Mouse (Mus musculus) limb, embryonic 13.5 days (tissue): Measurements from ENCODE around the gene Mycl. TPM values are rescaled to one million over a fixed set of nuclear protein-coding genes. Genes with fewer than 3 reads are reported as not detected.

Source experiments
- ATAC-seq: fragments of 200-750 bp; cut with Nextera tagmentation; 2 replicates; pipeline ENCODE4 v1.8.0; 2017; ENCODE audit warnings: low read depth, moderate number of reproducible peaks, moderate TSS enrichment; ENCODE audit not compliant: low FRiP score
- H3K27ac ChIP-seq: fragments of 300-500 bp; sonication (generic); 2 replicates; pipeline ENCODE4 v1.5.1; 2015; ENCODE audit warnings: inconsistent platforms, mild to moderate bottlenecking, moderate library complexity
- H3K27me3 ChIP-seq: fragments of 300-500 bp; sonication (generic); 2 replicates; pipeline ENCODE4 v1.6.1; 2015; ENCODE audit warnings: mild to moderate bottlenecking, inconsistent platforms
- H3K36me3 ChIP-seq: fragments of 300-500 bp; sonication (generic); 2 replicates; pipeline ENCODE4 v1.6.1; 2015; ENCODE audit warnings: inconsistent platforms, mild to moderate bottlenecking, moderate library complexity
- H3K4me1 ChIP-seq: fragments of 300-500 bp; sonication (generic); 2 replicates; pipeline ENCODE4 v1.6.1; 2015; ENCODE audit warnings: inconsistent platforms
- H3K4me2 ChIP-seq: fragments of 300-500 bp; sonication (generic); replicated peaks from 2 replicates; pipeline ENCODE4 v1.6.1; 2015; ENCODE audit warnings: inconsistent platforms, mild to moderate bottlenecking, moderate library complexity
- H3K4me3 ChIP-seq: fragments of 300-500 bp; sonication (generic); 2 replicates; pipeline ENCODE4 v1.5.1; 2015; ENCODE audit warnings: moderate library complexity, mild to moderate bottlenecking, inconsistent platforms
- H3K9ac ChIP-seq: fragments of 300-500 bp; sonication (generic); 2 replicates; pipeline ENCODE4 v1.6.1; 2015; ENCODE audit warnings: mild to moderate bottlenecking, inconsistent platforms
- H3K9me3 ChIP-seq: fragments of 300-500 bp; sonication (generic); 2 replicates; pipeline ENCODE4 v1.6.1; 2016; ENCODE audit warnings: inconsistent platforms
- WGBS: fragments of 180-500 bp; shearing (Covaris S2); methylation state at CpG from one replicate; pipeline ENCODE4 v1.1.7; 2015; 5-methylcytosine and 5-hydroxymethylcytosine counted together
- polyA plus RNA-seq: library from polyadenylated mRNA; unstranded; fragments of >200 nt; fragmentation: Nextera tagmentation; extraction: Ambion mirVana; gene quantifications from 2 replicates; pipeline ENCODE4 v1.2.1, GENCODE M21; 2015

Gene Mycl
- polyA plus RNA-seq, result 28.2 and 29.2 TPM in 2 replicates

- under 1% methylated on average over 47 of the region's 69 CpGs for WGBS
- peaks cover 39% of the 10 kb centered on the region for H3K4me1 ChIP-seq
- ATAC-seq, result peak; percentile 74
- H3K9me3 ChIP-seq, result 0 out of 2 replicates have a peak, but pooled peaks cover 3% of the 10 kb centered on the region
- 0 out of 2 replicates have a peak, but pooled peaks cover 9% of the 10 kb centered on the region for H3K27me3 ChIP-seq
- peak within 1 kb of the TSS; percentile 81 for H3K9ac ChIP-seq
- peaks cover 7% of the 10 kb centered on the region; the same call in 1 of the 2 replicates for H3K36me3 ChIP-seq
- H3K4me2 ChIP-seq, result peak within 1 kb of the TSS; percentile 93
- peak within 1 kb of the TSS; percentile 82 for H3K4me3 ChIP-seq
- H3K27ac ChIP-seq, result peak within 1 kb of the TSS; percentile 74
These were observed at the start of gene Mycl for GRCm38 (mm10) chr4:122995404-122996220. Gene Mycl, plus strand, starts transcription at chr4:122995652.

DNA sequence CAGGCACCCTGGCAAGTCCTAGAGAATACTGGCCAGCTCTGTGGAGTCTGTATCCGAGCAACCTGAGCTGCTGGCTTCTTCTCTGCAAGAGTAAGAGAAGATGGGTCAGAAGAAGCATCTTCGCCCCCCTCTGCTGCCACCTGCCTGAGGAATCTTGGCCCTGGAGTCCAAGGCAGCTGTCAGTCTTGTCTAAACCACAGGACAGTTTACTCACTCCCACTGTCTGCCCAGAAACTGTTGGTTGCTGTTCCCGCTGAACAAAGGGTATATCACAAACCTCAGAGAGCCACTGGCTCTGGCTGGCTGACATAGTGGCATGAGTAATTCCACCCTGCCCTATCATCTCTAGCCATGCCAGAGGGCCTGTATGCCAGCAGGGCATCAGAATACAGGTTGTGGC is 48.2 kb upstream of the Mycl start:
- ATAC-seq, result no peak

GRCm38 (mm10) chr4:122949096-122949495 is 46.4 kb upstream of the Mycl start:
- H3K4me1 ChIP-seq, result no peaks in the 10 kb centered on the region
- ATAC-seq, result no peak
- no peaks in the 10 kb centered on the region for H3K9me3 ChIP-seq
- peaks cover 68% of the 10 kb centered on the region for H3K36me3 ChIP-seq
- WGBS, result 88% methylated on average over 8 of the region's 8 CpGs
- H3K27ac ChIP-seq, result no peak overlapping the region
- no peak overlapping the region for H3K9ac ChIP-seq
- no peaks in the 10 kb centered on the region for H3K27me3 ChIP-seq
- no peak overlapping the region for H3K4me3 ChIP-seq
- H3K4me2 ChIP-seq, result no peak overlapping the region

More for the DNA sequence above, 48.2 kb upstream of the Mycl start:
- no peak overlapping the region for H3K9ac ChIP-seq
- no peak overlapping the region for H3K4me3 ChIP-seq
- peaks cover 68% of the 10 kb centered on the region for H3K36me3 ChIP-seq
- no peaks in the 10 kb centered on the region for H3K9me3 ChIP-seq
- 89% methylated on average over 3 of the region's 3 CpGs for WGBS
- H3K4me2 ChIP-seq, result no peak overlapping the region
- H3K27me3 ChIP-seq, result no peaks in the 10 kb centered on the region
- no peaks in the 10 kb centered on the region for H3K4me1 ChIP-seq
- H3K27ac ChIP-seq, result no peak overlapping the region

- H3K9me3 ChIP-seq, result no peaks in the 10 kb centered on the region
- 0 out of 2 replicates have a peak, but pooled peaks cover 3% of the 10 kb centered on the region for H3K27me3 ChIP-seq
- H3K4me1 ChIP-seq, result peaks cover 44% of the 10 kb centered on the region
- 70% methylated on average over 5 of the region's 5 CpGs for whole genome bisulfite sequencing
- peaks cover 25% of the 10 kb centered on the region for H3K36me3 ChIP-seq
- peak; percentile 46; the same call in 1 of the 2 replicates for ATAC-seq
- H3K27ac ChIP-seq, result peak overlapping the region; percentile 39; the same call in 1 of the 2 replicates
- peak overlapping the region; percentile 55 for H3K4me2 ChIP-seq
- H3K4me3 ChIP-seq, result peak overlapping the region; percentile 8
- no peak overlapping the region; the same call in 1 of the 2 replicates for H3K9ac ChIP-seq
These were observed 40.6 kb upstream of the Mycl start for GRCm38 (mm10) chr4:122954680-122955411.

GRCm38 (mm10) chr4:122955412-122956136 is 39.9 kb upstream of the Mycl start:
- Histone ChIP-seq H3K9me3 (no peaks in the 10 kb centered on the region), H3K27ac (peak overlapping the region; percentile 55; the same call in 1 of the 2 replicates), H3K27me3 (0 out of 2 replicates have a peak, but pooled peaks cover 3% of the 10 kb centered on the region), H3K36me3 (peaks cover 18% of the 10 kb centered on the region), H3K4me3 (peak overlapping the region; percentile 8), H3K4me2 (peak overlapping the region; percentile 55), H3K9ac (no peak overlapping the region; the same call in none of the 2 replicates), H3K4me1 (peaks cover 48% of the 10 kb centered on the region)
- ATAC-seq, result peak; percentile 90
- WGBS, result 5% methylated on average over 17 of the region's 17 CpGs

DNA sequence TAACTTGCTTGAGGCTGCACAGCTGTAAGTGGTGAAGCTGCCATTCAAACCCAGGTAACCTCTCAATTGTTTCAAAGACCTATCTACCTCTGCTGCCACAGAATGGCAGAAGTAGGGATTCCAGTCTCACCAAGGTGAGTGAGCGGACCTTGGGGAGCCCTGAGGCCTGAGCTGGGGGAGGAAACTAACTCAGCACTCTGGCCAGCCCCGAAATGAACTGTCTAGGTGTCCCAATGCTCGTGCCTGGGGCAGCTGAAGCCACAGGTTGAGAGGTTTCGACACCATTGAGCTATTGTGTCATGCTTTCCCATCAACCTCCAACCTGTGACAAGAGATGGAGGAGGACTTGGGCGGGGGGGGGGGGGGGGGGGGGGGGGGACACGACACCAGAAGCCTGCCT is 39.2 kb upstream of the Mycl start:
- H3K36me3 ChIP-seq, result peaks cover 11% of the 10 kb centered on the region
- WGBS, result 90% methylated on average over 4 of the region's 6 CpGs

GRCm38 (mm10) chr4:122958491-122959031 is 36.9 kb upstream of the Mycl start:
- Histone ChIP-seq H3K9me3 (no peaks in the 10 kb centered on the region), H3K27ac (peak overlapping the region; percentile 72; the same call in 1 of the 2 replicates), H3K4me3 (no peak overlapping the region), H3K27me3 (0 out of 2 replicates have a peak, but pooled peaks cover 5% of the 10 kb centered on the region), H3K36me3 (0 out of 2 replicates have a peak, but pooled peaks cover 2% of the 10 kb centered on the region), H3K4me2 (peak overlapping the region; percentile 99), H3K9ac (0 out of 2 replicates have a peak overlapping the region, but pooled peaks have one; percentile 19), H3K4me1 (peaks cover 69% of the 10 kb centered on the region)
- 80% methylated on average over 6 of the region's 6 CpGs for WGBS
- no peak for ATAC-seq

More for the DNA sequence above, 39.2 kb upstream of the Mycl start:
- Histone ChIP-seq H3K4me3 (no peak overlapping the region), H3K9me3 (no peaks in the 10 kb centered on the region), H3K27me3 (0 out of 2 replicates have a peak, but pooled peaks cover 3% of the 10 kb centered on the region), H3K27ac (no peak overlapping the region), H3K9ac (no peak overlapping the region), H3K4me1 (peaks cover 51% of the 10 kb centered on the region), H3K4me2 (no peak overlapping the region)
- no peak for ATAC-seq

DNA sequence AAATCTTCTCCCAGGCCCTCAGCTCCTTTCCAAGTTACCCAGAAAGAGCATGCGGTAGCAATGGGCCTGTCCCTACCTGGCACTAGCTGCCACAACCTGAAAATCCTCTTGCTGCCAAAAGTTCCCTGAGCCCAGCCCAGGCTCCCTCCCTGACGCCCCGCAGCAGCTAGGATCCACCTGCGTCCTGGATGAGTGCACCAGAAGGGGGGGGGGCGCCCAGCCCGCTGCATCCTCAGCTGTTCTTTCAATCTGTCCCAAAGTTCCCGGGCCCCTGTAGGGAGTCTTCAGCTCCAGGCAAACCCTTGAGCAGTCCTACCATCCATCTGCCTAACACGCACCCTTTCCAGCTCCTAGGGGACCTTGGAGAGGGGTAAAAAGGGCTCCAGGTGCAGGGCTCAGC is 35.6 kb upstream of the Mycl start:
- Histone ChIP-seq H3K27me3 (0 out of 2 replicates have a peak, but pooled peaks cover 5% of the 10 kb centered on the region), H3K36me3 (0 out of 2 replicates have a peak, but pooled peaks cover 2% of the 10 kb centered on the region), H3K9me3 (no peaks in the 10 kb centered on the region), H3K9ac (peak overlapping the region; percentile 79), H3K4me3 (peak overlapping the region; percentile 73), H3K27ac (no peak overlapping the region), H3K4me1 (peaks cover 65% of the 10 kb centered on the region), H3K4me2 (peak overlapping the region; percentile 99)
- no peak for ATAC-seq
- 7% methylated on average over 8 of the region's 8 CpGs for WGBS

GRCm38 (mm10) chr4:122960321-122961099 is 34.9 kb upstream of the Mycl start:
- Histone ChIP-seq H3K4me2 (peak overlapping the region; percentile 99), H3K36me3 (0 out of 2 replicates have a peak, but pooled peaks cover 2% of the 10 kb centered on the region), H3K9me3 (no peaks in the 10 kb centered on the region), H3K27ac (peak overlapping the region; percentile 52; the same call in 1 of the 2 replicates), H3K4me3 (peak overlapping the region; percentile 73), H3K9ac (peak overlapping the region; percentile 79), H3K27me3 (0 out of 2 replicates have a peak, but pooled peaks cover 5% of the 10 kb centered on the region), H3K4me1 (peaks cover 58% of the 10 kb centered on the region)
- peak; percentile 21 for ATAC-seq
- under 1% methylated on average over 43 of the region's 43 CpGs for WGBS

- WGBS, result under 1% methylated on average over 27 of the region's 27 CpGs
- Histone ChIP-seq H3K27ac (peak within 1 kb of the TSS; percentile 52; the same call in 1 of the 2 replicates), H3K36me3 (0 out of 2 replicates have a peak, but pooled peaks cover 2% of the 10 kb centered on the region), H3K27me3 (0 out of 2 replicates have a peak, but pooled peaks cover 5% of the 10 kb centered on the region), H3K4me2 (peak within 1 kb of the TSS; percentile 99), H3K9ac (peak within 1 kb of the TSS; percentile 79), H3K4me3 (peak within 1 kb of the TSS; percentile 73), H3K4me1 (peaks cover 52% of the 10 kb centered on the region), H3K9me3 (no peaks in the 10 kb centered on the region)
- ATAC-seq, result peak; percentile 83
These were observed 34.3 kb upstream of the Mycl start, which contains the start of gene Mfsd2a for GRCm38 (mm10) chr4:122961100-122961567. Gene Mfsd2a, minus strand, starts transcription at chr4:122961188.
